Mouse (Mus musculus) CD4-positive, CD25-positive, alpha-beta regulatory T cell, adult 4 months (primary cell): ENCODE measurements around the gene Disp1. TPM values are rescaled to one million over a fixed set of nuclear protein-coding genes. Genes with fewer than 3 reads are reported as not detected.

ENCODE experiments used
- polyA plus RNA-seq, 2 experiments: library from polyadenylated mRNA; unstranded; fragments of 100-300 nt; shearing (Covaris generic); gene quantifications; one replicate each; pipeline ENCODE4 v1.2.1; 2017

Gene Disp1
- polyA plus RNA-seq, 2 experiments from 2014 or later: 10.5 to 12.7 TPM

Other genes with a start within 250 kb of the Disp1 start
- gene Aida, start 75.1 kb upstream of the Disp1 start, polyA plus RNA-seq: 10 to 100 TPM; 11.0 to 14.0 TPM
- gene Brox, start 75.7 kb upstream of the Disp1 start, polyA plus RNA-seq: 10 to 100 TPM; 35.4 to 35.9 TPM
- 100 to 1,000 TPM in 1 of 2 experiments, 10 to 100 TPM in 1; 94.4 to 110 TPM for gene Mia3, start 148.0 kb upstream of the Disp1 start, polyA plus RNA-seq
- gene Taf1a, start 167.5 kb upstream of the Disp1 start, polyA plus RNA-seq: 10 to 100 TPM; 31.3 to 39.7 TPM
- not detected for gene Hhipl2, start 196.7 kb upstream of the Disp1 start, polyA plus RNA-seq